Comparison of ENCODE assay signal across 1 mouse cellular context in the genomic region with DNA sequence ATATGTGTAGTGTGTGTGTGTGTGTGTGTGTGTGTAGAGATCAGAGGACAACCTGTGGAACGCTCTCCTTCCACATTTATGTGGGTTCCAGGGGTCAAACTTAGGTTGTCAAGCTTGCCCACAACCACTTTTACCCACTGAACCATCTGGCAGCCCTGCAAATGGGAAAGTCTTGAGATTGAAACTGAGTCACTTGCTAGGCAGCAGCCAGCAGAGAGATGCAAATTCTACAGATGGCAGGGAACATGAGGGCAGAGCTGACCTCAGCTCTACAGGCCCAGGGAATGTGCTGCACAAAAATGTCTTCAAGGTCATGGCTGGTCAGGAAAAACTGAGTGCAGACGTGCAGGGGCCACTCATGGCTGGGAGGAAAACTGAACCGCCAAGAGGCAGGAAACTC.
TF ChIP-seq lines count a peak whose summit lies in the region.

No protein-coding gene starts in this region.

TF ChIP-seq in CH12.LX, 34 proteins besides CTCF, POLR2A, EP300 and RAD21 (continued from another document):
- TF ChIP-seq IRF4 (IDR thresholded peaks at IDR 0.05; ENCODE audit: low read depth, low read length) (peak; percentile 89), PAX5 (IDR thresholded peaks at IDR 0.05; ENCODE audit: low read length) (no peak), ZC3H11A (IDR thresholded peaks at IDR 0.05; ENCODE audit: low read depth, low read length) (no peak), SIN3A (IDR thresholded peaks at IDR 0.05; ENCODE audit: low read length) (peak; percentile 65; the same call in 1 of the 2 replicates), BHLHE40 (IDR thresholded peaks at IDR 0.05; ENCODE audit: low read depth, low read length) (peak; percentile 97), CHD1 (IDR thresholded peaks at IDR 0.05; ENCODE audit: low read depth, low read length) (no peak), NELFE (IDR thresholded peaks at IDR 0.05; ENCODE audit: low read depth, low read length) (no peak), ZNF384 (IDR thresholded peaks at IDR 0.05; ENCODE audit: low read depth, low read length) (no peak), ZKSCAN1 (IDR thresholded peaks at IDR 0.05; ENCODE audit: borderline replicate concordance, low read depth, low read length) (no peak)
